Mouse (Mus musculus) liver, postnatal 0 days (tissue): ENCODE results near the gene Ski. TPM values are rescaled to one million over a fixed set of nuclear protein-coding genes. Genes with fewer than 3 reads are reported as not detected.

Experiments used
- ATAC-seq: fragments of 200-750 bp; cut with Nextera tagmentation; 2 replicates; pipeline ENCODE4 v1.8.0; 2017; ENCODE audit warnings: mild to moderate bottlenecking, moderate library complexity
- DNase-seq: peaks from one replicate; pipeline ENCODE4 v3.0.0-alpha.2; 2016
- H3K27ac ChIP-seq: fragments of 300-500 bp; sonication (generic); 2 replicates; pipeline ENCODE4 v1.5.1; 2014; ENCODE audit warnings: antibody characterized with exemption, moderate library complexity, mild to moderate bottlenecking, low read depth
- H3K27me3 ChIP-seq: fragments of 300-500 bp; sonication (generic); 2 replicates; pipeline ENCODE4 v1.6.1; 2014; ENCODE audit warnings: low read length, control low read depth, mixed read lengths; ENCODE audit not compliant: insufficient read depth
- H3K36me3 ChIP-seq: fragments of 300-500 bp; sonication (generic); replicated peaks from 2 replicates; pipeline ENCODE4 v1.6.1; 2014; ENCODE audit warnings: mild to moderate bottlenecking, control low read depth, low read length, moderate library complexity, mixed read lengths; ENCODE audit not compliant: insufficient read depth
- H3K4me1 ChIP-seq: fragments of 300-500 bp; sonication (generic); 2 replicates; pipeline ENCODE4 v1.6.1; 2014; ENCODE audit warnings: antibody characterized with exemption, mild to moderate bottlenecking, control low read depth; ENCODE audit not compliant: insufficient read depth
- H3K4me2 ChIP-seq: fragments of 300-500 bp; sonication (generic); 2 replicates; pipeline ENCODE4 v1.6.1; 2014; ENCODE audit warnings: low read depth, mild to moderate bottlenecking, low read length, moderate library complexity, mixed read lengths
- H3K4me3 ChIP-seq: fragments of 300-500 bp; sonication (generic); 2 replicates; pipeline ENCODE4 v1.5.1; 2014; ENCODE audit warnings: low read depth, low read length
- H3K9ac ChIP-seq: fragments of 300-500 bp; sonication (generic); replicated peaks from 2 replicates; pipeline ENCODE4 v1.6.1; 2014; ENCODE audit warnings: mild to moderate bottlenecking, moderate library complexity
- H3K9me3 ChIP-seq: fragments of 300-500 bp; sonication (generic); 2 replicates; pipeline ENCODE4 v1.6.1; 2016; ENCODE audit warnings: mild to moderate bottlenecking, control low read depth, low read length, mixed read lengths
- CTCF ChIP-seq: sonication (generic); IDR thresholded peaks from 2 replicates; pipeline ENCODE4 v1.5.1; 2016; ENCODE audit warnings: antibody characterized with exemption, low read depth
- EP300 ChIP-seq: IDR thresholded peaks from 2 replicates; pipeline ENCODE4 v1.6.1; 2016; ENCODE audit warnings: antibody characterized with exemption, low read depth, mild to moderate bottlenecking
- WGBS: fragments of 180-500 bp; shearing (Covaris S2); extraction: QIAGEN DNeasy Blood & Tissue Kit; methylation state at CpG from one replicate; pipeline ENCODE4 v1.1.7; 2014; ENCODE audit not compliant: insufficient replicate concordance; 5-methylcytosine and 5-hydroxymethylcytosine counted together
- polyA plus RNA-seq: library from polyadenylated mRNA; unstranded; fragments of >200 nt; fragmentation: Nextera tagmentation; extraction: Ambion mirVana; gene quantifications from 2 replicates; pipeline ENCODE4 v1.2.1, GENCODE M21; 2015

Ski gene
- polyA plus RNA-seq, 1 experiment from 2014 or later = 3.5 TPM

DNA sequence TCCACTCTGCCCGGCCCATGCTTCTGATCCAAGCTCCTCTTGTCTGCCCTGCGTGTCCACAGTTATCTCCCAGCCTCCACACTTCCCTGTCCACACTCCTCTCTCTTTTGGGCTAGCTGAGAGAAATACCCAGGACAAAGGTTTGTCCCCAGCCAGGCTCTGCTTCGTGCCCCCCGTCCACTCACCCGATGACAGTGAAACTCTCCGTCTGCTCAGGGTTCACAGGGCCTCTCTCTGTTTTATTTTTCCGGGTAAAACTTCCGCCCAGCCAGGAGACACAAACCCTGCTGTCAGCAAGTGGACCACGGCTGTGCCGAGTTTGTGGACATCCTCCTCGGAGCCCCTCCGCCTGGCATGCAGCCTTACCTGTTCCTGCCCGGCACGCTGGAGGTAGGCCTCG lies 94.0 kb downstream of the Ski start:
- DNase-seq (no peak), ATAC-seq (no peak)
- Histone ChIP-seq H3K4me1 (peaks cover 13% of the 10 kb centered on the region), H3K4me2 (no peak overlapping the region), H3K27me3 (no peaks in the 10 kb centered on the region), H3K4me3 (no peak overlapping the region), H3K36me3 (no peaks in the 10 kb centered on the region), H3K27ac (no peak overlapping the region), H3K9me3 (no peaks in the 10 kb centered on the region), H3K9ac (no peak overlapping the region)
- WGBS = 85% methylated on average over 15 of the region's 15 CpGs
- TF ChIP-seq CTCF (no peak), EP300 (no peak)

DNA sequence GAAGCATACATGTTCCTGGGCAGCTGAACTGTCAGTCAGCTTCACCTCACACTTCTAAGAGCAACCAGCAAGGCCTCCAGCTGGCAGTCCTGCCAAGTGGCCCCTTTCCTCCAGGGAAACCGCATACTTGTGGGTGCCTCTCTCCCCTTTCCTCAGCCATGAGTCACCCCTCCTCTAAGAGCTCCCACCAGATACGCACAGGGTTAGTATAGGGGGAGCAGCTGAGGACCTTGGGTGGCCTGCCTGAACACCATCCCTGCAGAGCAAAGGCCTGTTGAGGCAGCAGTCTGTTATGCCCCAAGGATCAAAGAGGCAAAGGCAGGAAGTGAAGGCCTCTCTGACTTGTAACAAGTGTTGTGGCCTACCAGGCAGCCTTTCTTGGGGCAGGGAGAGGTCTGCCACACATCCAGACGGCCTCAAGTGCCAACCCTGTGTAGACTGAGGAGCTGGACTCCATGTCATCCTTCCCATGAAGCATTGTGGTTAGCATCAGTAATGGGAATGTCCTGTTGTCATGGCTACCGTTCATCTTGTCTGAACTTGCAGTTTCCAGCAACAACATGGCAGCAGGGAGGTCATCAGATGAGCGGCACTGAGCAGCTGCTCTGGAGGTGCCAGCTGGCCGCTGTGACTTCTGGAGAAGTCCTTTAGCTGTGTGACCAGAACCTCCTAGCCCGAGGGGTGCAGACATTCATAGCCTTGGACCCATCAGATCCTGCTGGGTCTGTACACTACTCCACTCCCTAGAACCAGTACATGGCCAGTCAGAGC lies 95.6 kb downstream of the Ski start:
- WGBS = 68% methylated on average over 7 of the region's 7 CpGs
- no peak for TF ChIP-seq EP300
- TF ChIP-seq CTCF = no peak

DNA sequence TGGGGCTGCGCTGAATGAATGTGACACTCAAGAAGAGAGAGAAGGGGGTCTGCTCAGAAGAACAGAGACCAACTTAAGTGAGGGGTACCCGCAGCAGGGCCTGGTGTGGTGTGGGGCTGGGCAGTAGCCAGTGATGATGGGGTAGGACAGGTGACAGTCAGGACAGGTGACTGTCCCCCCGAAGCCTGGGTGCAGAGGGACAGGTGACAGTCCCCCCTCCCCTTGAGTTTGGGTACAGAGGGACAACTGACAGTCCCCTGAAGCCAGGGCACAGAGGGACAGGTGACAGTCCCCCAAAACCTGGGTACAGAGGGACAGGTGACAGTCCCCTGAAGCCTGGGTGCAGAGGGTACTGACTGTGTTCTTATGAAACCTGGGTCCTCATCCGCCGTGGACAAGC lies 96.2 kb downstream of the Ski start:
- peak; percentile 20; the same call in 1 of the 2 replicates for ATAC-seq
- TF ChIP-seq EP300 (no peak), CTCF (no peak)
- Histone ChIP-seq H3K4me2 (no peak overlapping the region), H3K27me3 (no peaks in the 10 kb centered on the region), H3K36me3 (no peaks in the 10 kb centered on the region), H3K4me3 (no peak overlapping the region), H3K27ac (no peak overlapping the region), H3K4me1 (peaks cover 26% of the 10 kb centered on the region), H3K9ac (no peak overlapping the region), H3K9me3 (no peaks in the 10 kb centered on the region)
- WGBS = 69% methylated on average over 5 of the region's 5 CpGs
- no peak for DNase-seq

More for the DNA sequence above, 95.6 kb downstream of the Ski start:
- H3K4me2 ChIP-seq = no peak overlapping the region
- no peak overlapping the region for H3K27ac ChIP-seq
- H3K4me1 ChIP-seq = peaks cover 21% of the 10 kb centered on the region
- peak; percentile 41 for ATAC-seq
- no peak overlapping the region for H3K9ac ChIP-seq
- no peaks in the 10 kb centered on the region for H3K36me3 ChIP-seq
- no peak overlapping the region for H3K4me3 ChIP-seq
- no peaks in the 10 kb centered on the region for H3K27me3 ChIP-seq
- no peak for DNase-seq
- H3K9me3 ChIP-seq = no peaks in the 10 kb centered on the region

DNA sequence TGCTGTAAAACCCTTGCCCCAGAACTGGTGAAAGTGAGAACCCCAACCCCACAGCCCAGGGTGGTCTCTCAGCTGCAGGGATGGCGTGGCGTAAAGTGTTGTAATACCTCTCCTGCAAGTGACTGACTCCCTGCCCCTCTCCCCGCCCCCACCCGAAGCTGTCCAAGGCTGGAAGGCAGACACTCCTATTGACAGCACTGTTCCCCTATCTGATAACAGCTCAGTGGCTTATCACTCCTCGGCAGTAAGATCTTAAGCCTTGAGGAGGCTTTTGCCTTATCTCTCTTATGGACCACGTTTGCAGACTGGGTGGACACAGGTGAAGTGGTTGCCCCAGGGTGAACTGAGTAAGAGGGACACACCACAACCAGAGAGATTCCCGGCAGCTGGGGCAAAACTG lies 97.1 kb downstream of the Ski start:
- no peak overlapping the region for H3K4me3 ChIP-seq
- WGBS = 23% methylated on average over 7 of the region's 7 CpGs
- DNase-seq (no peak), ATAC-seq (no peak)
- TF ChIP-seq EP300 (no peak), CTCF (no peak)
- no peak overlapping the region for H3K27ac ChIP-seq
- no peaks in the 10 kb centered on the region for H3K9me3 ChIP-seq
- H3K27me3 ChIP-seq = no peaks in the 10 kb centered on the region
- H3K4me1 ChIP-seq = peaks cover 35% of the 10 kb centered on the region
- no peak overlapping the region for H3K4me2 ChIP-seq
- no peak overlapping the region for H3K9ac ChIP-seq
- H3K36me3 ChIP-seq = no peaks in the 10 kb centered on the region

DNA sequence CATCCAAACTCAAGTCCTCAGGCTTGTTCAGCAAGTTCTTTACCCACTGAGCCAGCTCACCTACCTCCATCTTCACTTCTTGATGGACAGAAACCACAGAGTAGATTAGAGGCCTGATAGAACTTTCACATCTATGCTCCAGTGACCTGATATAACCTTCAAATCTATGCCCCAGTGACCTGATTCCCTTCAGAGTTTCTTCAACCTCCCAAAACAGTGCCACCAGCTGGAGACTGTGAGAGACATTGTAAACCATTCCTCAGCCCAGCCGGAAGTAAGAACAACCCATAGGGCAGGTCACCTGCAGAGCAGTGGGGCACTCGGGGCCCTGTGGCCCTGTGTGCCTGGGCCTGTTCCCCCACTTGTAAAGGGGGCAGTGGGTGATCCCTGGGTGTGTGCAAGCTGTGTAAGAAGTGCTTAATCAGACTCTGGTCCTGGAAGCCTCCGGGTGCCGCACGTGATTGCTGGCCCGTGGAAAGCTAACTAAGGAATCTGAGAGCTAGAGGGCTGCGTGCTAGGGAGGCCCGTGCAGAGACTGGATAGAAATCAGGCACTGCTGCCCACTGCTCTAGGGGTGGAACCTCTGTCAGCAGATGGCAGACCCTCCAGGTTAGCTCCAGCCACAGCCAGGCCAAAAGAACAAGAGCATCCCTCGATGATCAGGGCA lies 98.4 kb downstream of the Ski start:
- H3K36me3 ChIP-seq = no peaks in the 10 kb centered on the region
- no peak overlapping the region for H3K4me2 ChIP-seq
- WGBS = 77% methylated on average over 9 of the region's 9 CpGs
- TF ChIP-seq CTCF (0 out of 2 replicates have a peak, but pooled peaks have one; percentile 3), EP300 (no peak)
- no peaks in the 10 kb centered on the region for H3K9me3 ChIP-seq
- peaks cover 42% of the 10 kb centered on the region for H3K4me1 ChIP-seq
- no peaks in the 10 kb centered on the region for H3K27me3 ChIP-seq
- no peak overlapping the region for H3K27ac ChIP-seq
- no peak for ATAC-seq
- no peak for DNase-seq
- H3K9ac ChIP-seq = no peak overlapping the region
- H3K4me3 ChIP-seq = no peak overlapping the region

DNA sequence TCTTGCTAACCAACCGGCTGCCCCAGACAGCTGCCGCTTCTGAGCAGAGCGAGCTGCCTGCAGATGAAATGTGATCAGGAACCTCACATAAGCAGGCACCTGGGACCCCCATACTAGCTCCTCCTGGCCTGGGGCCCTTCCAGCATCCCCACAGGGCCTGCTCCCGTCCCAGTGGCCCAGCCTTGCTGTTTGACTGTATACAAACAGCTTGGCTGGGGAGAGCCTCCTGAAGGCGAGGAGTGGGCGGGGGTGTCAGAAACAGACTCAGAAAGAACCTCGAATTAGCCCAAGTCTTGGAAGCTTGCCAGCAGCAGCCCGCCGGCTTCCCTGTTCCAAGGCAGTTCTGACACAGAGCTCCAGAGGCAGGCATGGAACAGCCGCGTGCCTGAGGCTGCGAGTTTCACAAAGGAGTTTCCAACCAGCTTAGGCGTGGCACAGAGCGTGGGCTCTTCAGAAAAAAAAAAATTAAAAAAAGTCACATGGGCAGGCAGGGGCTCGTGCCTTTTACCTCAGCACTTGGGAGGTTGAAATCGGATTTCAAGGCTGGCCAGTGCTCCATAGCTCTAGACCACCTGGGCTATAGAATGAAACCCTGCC lies 99.8 kb downstream of the Ski start:
- no peak for ATAC-seq
- no peaks in the 10 kb centered on the region for H3K36me3 ChIP-seq
- peaks cover 47% of the 10 kb centered on the region for H3K4me1 ChIP-seq
- H3K9ac ChIP-seq = no peak overlapping the region
- WGBS = 57% methylated on average over 16 of the region's 16 CpGs
- no peak for DNase-seq
- H3K4me2 ChIP-seq = no peak overlapping the region
- no peak overlapping the region for H3K27ac ChIP-seq
- TF ChIP-seq EP300 = no peak
- TF ChIP-seq CTCF = no peak
- no peaks in the 10 kb centered on the region for H3K9me3 ChIP-seq
- H3K4me3 ChIP-seq = no peak overlapping the region
- H3K27me3 ChIP-seq = no peaks in the 10 kb centered on the region
